Comparison of ENCODE assay signal across 14 mouse cellular contexts in the genomic region with DNA sequence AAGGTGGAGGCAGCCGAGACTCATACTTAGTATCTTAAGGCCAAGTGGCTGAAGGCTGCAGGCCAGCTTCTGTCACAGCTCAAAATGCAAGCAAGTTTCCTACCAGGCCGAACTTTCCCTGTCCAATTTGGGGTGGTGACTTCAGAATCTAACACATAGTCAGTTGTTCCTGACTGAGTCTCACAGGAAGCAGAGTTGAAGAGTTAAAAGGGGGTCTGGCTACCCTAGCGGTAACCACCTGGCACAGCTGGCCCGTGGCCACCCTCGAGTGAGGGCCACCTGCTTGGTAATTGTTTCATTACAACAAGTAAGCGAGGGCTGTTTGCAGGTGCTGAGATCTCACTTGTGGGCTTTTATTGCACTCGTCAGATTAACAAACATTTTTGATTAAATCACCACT. TPM values are rescaled to one million over a fixed set of nuclear protein-coding genes. Genes with fewer than 3 reads are reported as not detected.
DNase-seq lines count a peak whose midpoint lies in the region; ATAC-seq lines count a peak whose summit lies in the region.
"Had no signal": no experiment of that assay in that cellular context is flagged by ENCODE, and none has a peak within 500 bp of the region (broad histone marks: within the 10 kb centered on the region; RNA-seq: fewer than 3 reads in every experiment).

No protein-coding gene starts in this region.

- intact Hi-C loops in left cerebral cortex, postnatal 4 days (cut with DNase I) = no loop called here

- peak overlapping the region; percentile 81 for H3K27ac ChIP-seq in forebrain, embryonic 12.5 days
- H3K27ac ChIP-seq in forebrain, embryonic 11.5 days (ENCODE audit: low read depth, low read length) = no peak overlapping the region
- H3K27ac ChIP-seq in forebrain, embryonic 13.5 days = peak overlapping the region; percentile 91
- no peak overlapping the region for H3K27ac ChIP-seq in limb, embryonic 11.5 days (replicated peaks; ENCODE audit: low read depth, low read length)
- H3K27ac ChIP-seq in liver, embryonic 11.5 days (ENCODE audit: low read depth, low read length) = no peak overlapping the region
- H3K27ac ChIP-seq: embryonic facial prominence, embryonic 13.5 days had no signal

- no peak for DNase-seq in forebrain, embryonic 11.5 days (ENCODE audit: low spot score)
- peak; percentile 74 for DNase-seq in left cerebral cortex, postnatal 4 days
- no peak for DNase-seq in left cerebral cortex, adult 8-10 months (ENCODE audit: low spot score in 2 of 2)
- DNase-seq in limb, embryonic 11.5 days (ENCODE audit: low spot score) = peak; percentile 60
- no peak for DNase-seq in liver, embryonic 11.5 days (ENCODE audit: low spot score)
- DNase-seq: heart, postnatal 10 days; lung, adult 2 months; right cerebral cortex, adult 18-20 months had no signal

- no peak overlapping the region for H3K4me2 ChIP-seq in forebrain, embryonic 12.5 days
- no peak overlapping the region for H3K4me2 ChIP-seq in forebrain, embryonic 11.5 days (ENCODE audit: low read depth, low read length, severe bottlenecking)
- no peak overlapping the region for H3K4me2 ChIP-seq in forebrain, embryonic 13.5 days
- H3K4me2 ChIP-seq in limb, embryonic 11.5 days (ENCODE audit: low read depth, severe bottlenecking) = no peak overlapping the region
- no peak overlapping the region for H3K4me2 ChIP-seq in liver, embryonic 11.5 days
- H3K4me2 ChIP-seq: embryonic facial prominence, embryonic 13.5 days had no signal

- no peaks in the 10 kb centered on the region for H3K36me3 ChIP-seq in forebrain, embryonic 12.5 days (replicated peaks)
- H3K36me3 ChIP-seq in forebrain, embryonic 11.5 days (ENCODE audit: control insufficient read depth, insufficient read depth, low read length) = no peaks in the 10 kb centered on the region
- 0 out of 2 replicates have a peak, but pooled peaks cover 5% of the 10 kb centered on the region for H3K36me3 ChIP-seq in forebrain, embryonic 13.5 days (ENCODE audit: poor library complexity, severe bottlenecking)
- H3K36me3 ChIP-seq in limb, embryonic 11.5 days (ENCODE audit: control insufficient read depth, insufficient read depth, low read length) = no peaks in the 10 kb centered on the region
- H3K36me3 ChIP-seq in liver, embryonic 11.5 days (ENCODE audit: control insufficient read depth, insufficient read depth, low read length) = no peaks in the 10 kb centered on the region

- H3K9me3 ChIP-seq in forebrain, embryonic 12.5 days = no peaks in the 10 kb centered on the region
- no peaks in the 10 kb centered on the region for H3K9me3 ChIP-seq in forebrain, embryonic 11.5 days (ENCODE audit: control insufficient read depth, low read length)
- H3K9me3 ChIP-seq in forebrain, embryonic 13.5 days (replicated peaks) = no peaks in the 10 kb centered on the region
- no peaks in the 10 kb centered on the region for H3K9me3 ChIP-seq in limb, embryonic 11.5 days (ENCODE audit: control insufficient read depth, low read length)
- H3K9me3 ChIP-seq in liver, embryonic 11.5 days (ENCODE audit: control insufficient read depth, low read length) = no peaks in the 10 kb centered on the region
- H3K9me3 ChIP-seq: embryonic facial prominence, embryonic 13.5 days had no signal

- H3K4me1 ChIP-seq in forebrain, embryonic 12.5 days = peaks cover 73% of the 10 kb centered on the region
- H3K4me1 ChIP-seq in forebrain, embryonic 11.5 days (replicated peaks; ENCODE audit: control insufficient read depth, insufficient read depth, low read length) = peaks cover 22% of the 10 kb centered on the region
- peaks cover 75% of the 10 kb centered on the region for H3K4me1 ChIP-seq in forebrain, embryonic 13.5 days
- H3K4me1 ChIP-seq in limb, embryonic 11.5 days (ENCODE audit: control insufficient read depth, insufficient read depth, low read length) = peaks cover 51% of the 10 kb centered on the region
- H3K4me1 ChIP-seq in liver, embryonic 11.5 days (replicated peaks; ENCODE audit: control insufficient read depth, insufficient read depth, low read length) = peaks cover 43% of the 10 kb centered on the region

- no peak overlapping the region for H3K9ac ChIP-seq in forebrain, embryonic 12.5 days
- H3K9ac ChIP-seq in forebrain, embryonic 11.5 days (ENCODE audit: low read length) = no peak overlapping the region
- no peak overlapping the region for H3K9ac ChIP-seq in forebrain, embryonic 13.5 days
- H3K9ac ChIP-seq in limb, embryonic 11.5 days (ENCODE audit: low read length) = no peak overlapping the region
- no peak overlapping the region for H3K9ac ChIP-seq in liver, embryonic 11.5 days (ENCODE audit: low read depth, low read length)
- H3K9ac ChIP-seq: embryonic facial prominence, embryonic 13.5 days had no signal

- 53% methylated on average over 7 of the region's 7 CpGs for WGBS in forebrain, embryonic 12.5 days
- WGBS in forebrain, embryonic 11.5 days = 70% methylated on average over 7 of the region's 7 CpGs
- 48% methylated on average over 7 of the region's 7 CpGs for WGBS in forebrain, embryonic 13.5 days
- 41% methylated on average over 7 of the region's 7 CpGs for WGBS in limb, embryonic 11.5 days
- WGBS in liver, embryonic 11.5 days = 88% methylated on average over 7 of the region's 7 CpGs

- ATAC-seq in forebrain, embryonic 12.5 days (ENCODE audit: low FRiP score) = no peak
- ATAC-seq in forebrain, embryonic 11.5 days (replicated peaks; ENCODE audit: low FRiP score) = no peak
- ATAC-seq in forebrain, embryonic 13.5 days = no peak
- ATAC-seq in limb, embryonic 11.5 days (ENCODE audit: insufficient number of reproducible peaks, low FRiP score, low TSS enrichment, low read depth) = no peak
- ATAC-seq in liver, embryonic 11.5 days (replicated peaks; ENCODE audit: low FRiP score) = no peak
- ATAC-seq: activated CD4-positive, CD25-positive, alpha-beta regulatory T cell, adult 4 months; CD4-positive, CD25-positive, alpha-beta regulatory T cell, adult 4 months; inflammation-experienced regulatory T-cells, adult 6 months had no signal

- no peaks in the 10 kb centered on the region for H3K27me3 ChIP-seq in forebrain, embryonic 12.5 days
- no peaks in the 10 kb centered on the region for H3K27me3 ChIP-seq in forebrain, embryonic 11.5 days (ENCODE audit: control insufficient read depth, insufficient read depth, low read length)
- no peaks in the 10 kb centered on the region for H3K27me3 ChIP-seq in forebrain, embryonic 13.5 days
- no peaks in the 10 kb centered on the region for H3K27me3 ChIP-seq in limb, embryonic 11.5 days (ENCODE audit: control insufficient read depth, insufficient read depth, low read length)
- H3K27me3 ChIP-seq in liver, embryonic 11.5 days (replicated peaks; ENCODE audit: control insufficient read depth, insufficient read depth, low read length) = no peaks in the 10 kb centered on the region
- H3K27me3 ChIP-seq: embryonic facial prominence, embryonic 13.5 days had no signal

- no peak overlapping the region for H3K4me3 ChIP-seq in forebrain, embryonic 12.5 days (replicated peaks)
- H3K4me3 ChIP-seq in forebrain, embryonic 11.5 days (ENCODE audit: low read depth, low read length) = no peak overlapping the region
- H3K4me3 ChIP-seq in forebrain, embryonic 13.5 days = no peak overlapping the region
- H3K4me3 ChIP-seq in limb, embryonic 11.5 days (ENCODE audit: low read depth, low read length) = no peak overlapping the region
- no peak overlapping the region for H3K4me3 ChIP-seq in liver, embryonic 11.5 days (ENCODE audit: low read depth, low read length)
- H3K4me3 ChIP-seq: embryonic facial prominence, embryonic 13.5 days had no signal

RNA-seq across cellular contexts. Expression of a gene that starts 4.3 kb away (rescaled TPM):
- 15.8 and 17.8 TPM in 2 replicates for polyA plus RNA-seq in forebrain, embryonic 12.5 days (2016; fragmentation: Nextera tagmentation; extraction: Ambion mirVana)
- 13.7 and 17.0 TPM in 2 replicates for polyA plus RNA-seq in forebrain, embryonic 11.5 days (2014; fragmentation: Nextera tagmentation; extraction: Ambion mirVana)
- total RNA-seq in left cerebral cortex, postnatal 4 days (2021) = 10 to 100 TPM; 11.6 to 13.5 TPM
- total RNA-seq in left cerebral cortex, adult 8-10 months (2022) = 10 to 100 TPM; 14.7 to 20.3 (median 17.4) TPM
- polyA plus RNA-seq in forebrain, embryonic 13.5 days (2015; fragmentation: Nextera tagmentation; extraction: Ambion mirVana) = 13.0 and 14.2 TPM in 2 replicates
- 19.2 and 20.0 TPM in 2 replicates for polyA plus RNA-seq in limb, embryonic 11.5 days (2014; fragmentation: Nextera tagmentation; extraction: Ambion mirVana)
- polyA plus RNA-seq in liver, embryonic 11.5 days (2014; fragmentation: Nextera tagmentation; extraction: Ambion mirVana) = 15.2 and 15.4 TPM in 2 replicates

RNA-seq across cellular contexts. Expression of a gene that starts 52.2 kb away (rescaled TPM):
- 154 and 166 TPM in 2 replicates for polyA plus RNA-seq in forebrain, embryonic 12.5 days (2016; fragmentation: Nextera tagmentation; extraction: Ambion mirVana)
- 144 and 150 TPM in 2 replicates for polyA plus RNA-seq in forebrain, embryonic 11.5 days (2014; fragmentation: Nextera tagmentation; extraction: Ambion mirVana)
- 10 to 100 TPM; 81.9 to 85.9 TPM for total RNA-seq in left cerebral cortex, postnatal 4 days (2021)
- 100 to 1,000 TPM; 112 to 142 (median 127) TPM for total RNA-seq in left cerebral cortex, adult 8-10 months (2022)
- 135 and 153 TPM in 2 replicates for polyA plus RNA-seq in forebrain, embryonic 13.5 days (2015; fragmentation: Nextera tagmentation; extraction: Ambion mirVana)
- polyA plus RNA-seq in limb, embryonic 11.5 days (2014; fragmentation: Nextera tagmentation; extraction: Ambion mirVana) = 117 and 125 TPM in 2 replicates
- polyA plus RNA-seq in liver, embryonic 11.5 days (2014; fragmentation: Nextera tagmentation; extraction: Ambion mirVana) = 126 and 130 TPM in 2 replicates

Comparison
In these comparisons a context has a peak if more than half of its experiments do, and no peak if none do; other contexts are left out.
1. H3K27ac ChIP-seq: peak in forebrain, embryonic 12.5 days (single experiment) and forebrain, embryonic 13.5 days (single experiment); none in forebrain, embryonic 11.5 days (single experiment), limb, embryonic 11.5 days (single experiment) and liver, embryonic 11.5 days (single experiment).
2. DNase-seq: peak in left cerebral cortex, postnatal 4 days (single experiment) and limb, embryonic 11.5 days (single experiment); none in forebrain, embryonic 11.5 days (single experiment), left cerebral cortex, adult 8-10 months (0 of 2) and liver, embryonic 11.5 days (single experiment).